Mouse (Mus musculus): ENCODE measurements around the gene Surf1.

DNA sequence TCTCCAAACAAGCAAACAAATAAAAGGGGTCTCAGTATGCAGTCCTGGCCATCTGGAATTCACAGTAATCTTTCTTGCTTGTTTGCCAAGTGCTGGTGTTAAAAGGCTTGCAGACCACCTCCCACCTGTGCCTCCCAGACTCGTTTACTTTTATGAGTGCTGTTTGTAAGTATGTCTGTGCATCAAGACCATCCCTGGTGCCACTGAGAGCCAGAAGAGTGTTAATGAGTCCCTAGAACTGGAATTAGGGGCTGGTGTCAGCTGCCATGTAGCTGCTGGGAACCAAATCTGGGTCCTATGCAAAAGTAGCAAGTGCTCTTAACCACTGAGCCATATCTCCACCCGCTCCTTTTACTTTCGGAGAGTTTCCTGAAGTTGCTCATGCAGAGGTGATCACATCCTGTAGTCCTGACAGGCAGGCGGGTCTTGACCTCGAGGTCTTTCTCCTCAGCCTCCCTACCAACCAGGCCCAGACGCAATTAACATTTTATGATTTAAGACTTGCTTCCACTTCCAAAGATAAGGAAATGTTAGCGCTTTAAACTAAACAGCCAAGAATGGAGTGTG lies 14.4 kb downstream of the Surf1 start:
- TF ChIP-seq POLR2A (IDR thresholded peaks at IDR 0.05; ENCODE audit: low read depth, low read length) (no peak), CTCF (IDR thresholded peaks at IDR 0.05; ENCODE audit: borderline replicate concordance, insufficient read depth, low read length) (no peak)

Data from embryonic fibroblast, embryonic 13.5 days (primary cell).